Mouse (Mus musculus) MEL (cell line): ENCODE measurements around the gene Gm44973. TPM values are rescaled to one million over a fixed set of nuclear protein-coding genes. Genes with fewer than 3 reads are reported as not detected.
"Not testable (repeated sequence)": the region's sequence is repeated elsewhere in the genome, so short reads cannot be mapped to it uniquely, and the experiment has no call there.

Source experiments
- DNase-seq: peaks from one replicate; pipeline ENCODE4 v3.0.0; 2011; ENCODE audit warnings: low read depth, low spot score
- H3K27ac ChIP-seq: 2 replicates; pipeline ENCODE4 v1.5.1; 2012; ENCODE audit warnings: low read depth, mild to moderate bottlenecking, control low read depth, low read length, moderate library complexity; ENCODE audit not compliant: control insufficient read depth
- H3K27me3 ChIP-seq, 2 experiments: fragments of 150-350 bp in 1 of 2; sonication (generic) in 1 of 2; 2 replicates each; pipeline ENCODE4 v1.6.1; 2012; ENCODE audit warnings: low read length in 2 of 2, mild to moderate bottlenecking in 2 of 2, improper control_type of control experiment in 1 of 2, moderate library complexity in 1 of 2; ENCODE audit not compliant: insufficient read depth in 2 of 2, control insufficient read depth in 1 of 2
- H3K36me3 ChIP-seq, 2 experiments: 2 replicates each; pipeline ENCODE4 v1.6.1; 2012 to 2014; ENCODE audit warnings: low read length in 2 of 2, improper control_type of control experiment in 1 of 2, inconsistent platforms in 1 of 2, mild to moderate bottlenecking in 1 of 2; ENCODE audit not compliant: insufficient read depth in 2 of 2, control insufficient read depth in 1 of 2
- H3K4me1 ChIP-seq, 2 experiments: fragments of 150-350 bp in 1 of 2; sonication (generic) in 1 of 2; 2 replicates each; pipeline ENCODE4 v1.6.1; 2012; ENCODE audit warnings: low read length in 2 of 2, improper control_type of control experiment in 1 of 2, mild to moderate bottlenecking in 1 of 2; ENCODE audit not compliant: insufficient read depth in 2 of 2, control insufficient read depth in 1 of 2
- H3K4me3 ChIP-seq, 2 experiments: fragments of 150-350 bp in 1 of 2; sonication (generic) in 1 of 2; 2 replicates each; pipeline ENCODE4 v1.5.1; 2012; ENCODE audit warnings: low read depth in 2 of 2, low read length in 2 of 2, mild to moderate bottlenecking in 2 of 2, moderate library complexity in 2 of 2, control low read depth in 1 of 2, improper control_type of control experiment in 1 of 2; ENCODE audit not compliant: control insufficient read depth in 1 of 2, insufficient read depth in 1 of 2
- H3K79me2 ChIP-seq: 2 replicates; pipeline ENCODE4 v1.6.1; 2012; ENCODE audit warnings: mild to moderate bottlenecking, low read length, moderate library complexity; ENCODE audit not compliant: control insufficient read depth, poor library complexity, insufficient read depth
- H3K9ac ChIP-seq: 2 replicates; pipeline ENCODE4 v1.6.1; 2012; ENCODE audit warnings: low read depth, mild to moderate bottlenecking, control low read depth, low read length, moderate library complexity; ENCODE audit not compliant: control insufficient read depth, poor library complexity, severe bottlenecking
- H3K9me3 ChIP-seq: fragments of 150-350 bp; sonication (generic); replicated peaks from 2 replicates; pipeline ENCODE4 v1.6.1; 2012; ENCODE audit warnings: mild to moderate bottlenecking, low read length, improper control_type of control experiment, moderate library complexity; ENCODE audit not compliant: insufficient read depth
- BHLHE40 ChIP-seq: IDR thresholded peaks from 2 replicates; pipeline ENCODE4 v1.6.1; 2012; ENCODE audit warnings: low read depth, mild to moderate bottlenecking, inconsistent platforms, low read length, improper control_type of control experiment, borderline replicate concordance
- CTCF ChIP-seq, 3 experiments: IDR thresholded peaks in 2 of 3; conservative IDR thresholded peaks in 1 of 3; 2 replicates each; pipeline ENCODE4 v1.5.1; 2011 to 2012; ENCODE audit warnings: low read length in 3 of 3, low read depth in 2 of 3, mild to moderate bottlenecking in 2 of 3, improper control_type of control experiment in 1 of 3, inconsistent platforms in 1 of 3, mixed read lengths in 1 of 3, moderate library complexity in 1 of 3; ENCODE audit not compliant: control insufficient read depth in 1 of 3, insufficient read depth in 1 of 3, poor library complexity in 1 of 3, severe bottlenecking in 1 of 3
- ELF1 ChIP-seq: IDR thresholded peaks from 2 replicates; pipeline ENCODE4 v1.6.1; 2014; ENCODE audit warnings: low read depth, mild to moderate bottlenecking, inconsistent platforms, low read length, improper control_type of control experiment, moderate library complexity
- EP300 ChIP-seq, 2 experiments: IDR thresholded peaks; 2 replicates each; pipeline ENCODE4 v1.6.1; 2011; ENCODE audit warnings: improper control_type of control experiment in 2 of 2, low read length in 2 of 2, low read depth in 1 of 2, mild to moderate bottlenecking in 1 of 2
- GABPA ChIP-seq: IDR thresholded peaks from 2 replicates; pipeline ENCODE4 v1.6.1; 2012; ENCODE audit warnings: low read depth, mild to moderate bottlenecking, inconsistent platforms, low read length, improper control_type of control experiment, moderate library complexity
- GATA1 ChIP-seq: IDR thresholded peaks from 2 replicates; pipeline ENCODE4 v1.6.1; 2011; ENCODE audit warnings: low read depth, low read length, improper control_type of control experiment
- HCFC1 ChIP-seq: IDR thresholded peaks from 2 replicates; pipeline ENCODE4 v1.6.1; 2012; ENCODE audit warnings: low read depth, mild to moderate bottlenecking, inconsistent platforms, low read length, improper control_type of control experiment, moderate library complexity
- JUND ChIP-seq: IDR thresholded peaks from 2 replicates; pipeline ENCODE4 v1.6.1; 2011; ENCODE audit warnings: low read depth, mild to moderate bottlenecking, improper control_type of control experiment, low read length
- MAFK ChIP-seq: IDR thresholded peaks from 2 replicates; pipeline ENCODE4 v1.6.1; 2011; ENCODE audit warnings: low read depth, mild to moderate bottlenecking, low read length, improper control_type of control experiment, borderline replicate concordance
- MAX ChIP-seq: IDR thresholded peaks from 2 replicates; pipeline ENCODE4 v1.6.1; 2011; ENCODE audit warnings: low read length, improper control_type of control experiment
- MAZ ChIP-seq: IDR thresholded peaks from 2 replicates; pipeline ENCODE4 v1.6.1; 2012; ENCODE audit warnings: low read depth, mild to moderate bottlenecking, inconsistent platforms, low read length, improper control_type of control experiment
- MXI1 ChIP-seq: IDR thresholded peaks from 2 replicates; pipeline ENCODE4 v1.6.1; 2011; ENCODE audit warnings: mild to moderate bottlenecking, low read depth, low read length, improper control_type of control experiment
- MYC ChIP-seq: IDR thresholded peaks from 2 replicates; pipeline ENCODE4 v1.6.1; 2011; ENCODE audit warnings: low read depth, mild to moderate bottlenecking, low read length, improper control_type of control experiment, moderate library complexity
- NRF1 ChIP-seq: IDR thresholded peaks from 2 replicates; pipeline ENCODE4 v1.6.1; 2014; ENCODE audit warnings: low read depth, mild to moderate bottlenecking, inconsistent platforms, low read length, improper control_type of control experiment, moderate library complexity; ENCODE audit not compliant: poor library complexity, insufficient read depth, severe bottlenecking
- POLR2AphosphoS2 ChIP-seq: IDR thresholded peaks from 2 replicates; pipeline ENCODE4 v1.6.1; 2011; ENCODE audit warnings: low read length, improper control_type of control experiment
- SIN3A ChIP-seq: IDR thresholded peaks from 2 replicates; pipeline ENCODE4 v1.6.1; 2012; ENCODE audit warnings: low read length, improper control_type of control experiment, inconsistent platforms
- SMC3 ChIP-seq: IDR thresholded peaks from 2 replicates; pipeline ENCODE4 v1.6.1; 2011; ENCODE audit warnings: low read depth, low read length, improper control_type of control experiment
- TAL1 ChIP-seq: IDR thresholded peaks from 2 replicates; pipeline ENCODE4 v1.6.1; 2012; ENCODE audit warnings: mild to moderate bottlenecking, inconsistent platforms, low read length, moderate library complexity, mixed read lengths
- TBP ChIP-seq: IDR thresholded peaks from 2 replicates; pipeline ENCODE4 v1.8.0; 2011; ENCODE audit warnings: low read depth, low read length, improper control_type of control experiment
- TCF12 ChIP-seq: IDR thresholded peaks from 2 replicates; pipeline ENCODE4 v1.6.1; 2014; ENCODE audit warnings: low read depth, mild to moderate bottlenecking, inconsistent platforms, low read length, improper control_type of control experiment, moderate library complexity
- USF1 ChIP-seq: IDR thresholded peaks from 2 replicates; pipeline ENCODE4 v1.6.1; 2014; ENCODE audit warnings: low read depth, mild to moderate bottlenecking, inconsistent platforms, low read length, improper control_type of control experiment, moderate library complexity
- ZC3H11A ChIP-seq: IDR thresholded peaks from 2 replicates; pipeline ENCODE4 v1.6.1; 2012; ENCODE audit warnings: low read depth, mild to moderate bottlenecking, inconsistent platforms, low read length, improper control_type of control experiment
- ZKSCAN1 ChIP-seq: IDR thresholded peaks from 2 replicates; pipeline ENCODE4 v1.6.1; 2012; ENCODE audit warnings: low read depth, mild to moderate bottlenecking, inconsistent platforms, low read length, improper control_type of control experiment, moderate library complexity
- ZMIZ1 ChIP-seq: IDR thresholded peaks from 2 replicates; pipeline ENCODE4 v1.6.1; 2012; ENCODE audit warnings: low read depth, mild to moderate bottlenecking, inconsistent platforms, low read length, improper control_type of control experiment, moderate library complexity
- polyA plus RNA-seq, 2 experiments: library from polyadenylated mRNA; stranded (reverse) in 1 of 2; unstranded in 1 of 2; fragments of >175 nt in 1 of 2; fragments of >200 nt in 1 of 2; gene quantifications; 2 replicates each; pipeline versions ENCODE4 v1.2.1 to v1.2.4; 2012; ENCODE audit warnings: low replicate concordance in 2 of 2, low read depth in 1 of 2; ENCODE audit not compliant: insufficient read length in 2 of 2, insufficient read depth in 1 of 2, missing spikeins in 1 of 2
- total RNA-seq: library from RNA; depleted of rRNA; stranded (reverse); fragments of 300-350 nt; gene quantifications from 2 replicates; pipeline ENCODE4 v1.2.3, GENCODE M21; 2012

Gene Gm44973
- total and polyA plus RNA-seq, 3 experiments, result 7.9 TPM; not detected in 2

- DNase-seq, result no peak
- TF ChIP-seq JUND, result no peak
- no peak for TF ChIP-seq TCF12
- no peak for TF ChIP-seq EP300 (IDR thresholded peaks at IDR 0.05; ENCODE audit: low read depth in 1 of 2, low read length in 2 of 2)
- TF ChIP-seq CTCF (IDR thresholded peaks at IDR 0.05 in 2 of 3, conservative IDR thresholded peaks at IDR 0.05 in 1 of 3; ENCODE audit: control insufficient read depth in 1 of 3, insufficient read depth in 1 of 3, low read depth in 2 of 3, low read length in 3 of 3, poor library complexity in 1 of 3, severe bottlenecking in 1 of 3), result no peak
- TF ChIP-seq TBP, result no peak
- no peak for TF ChIP-seq MYC
- TF ChIP-seq HCFC1, result no peak
- TF ChIP-seq ZMIZ1, result no peak
- no peak for TF ChIP-seq ZKSCAN1
- no peak for TF ChIP-seq ZC3H11A
- TF ChIP-seq SIN3A, result no peak
- TF ChIP-seq BHLHE40, result no peak
- TF ChIP-seq GATA1, result no peak
- TF ChIP-seq USF1, result no peak
- Histone ChIP-seq H3K79me2 (peaks cover 23% of the 10 kb centered on the region), H3K27ac (no peak overlapping the region), H3K4me1 (peaks cover 7 to 32% of the 10 kb centered on the region in 2 experiments; a peak in 3 of 4 replicates), H3K4me3 (no peak overlapping the region), H3K27me3 (no peaks in the 10 kb centered on the region), H3K36me3 (peaks cover 0 to 35% of the 10 kb centered on the region in 2 experiments; a peak in 3 of 4 replicates), H3K9me3 (no peaks in the 10 kb centered on the region), H3K9ac (no peak overlapping the region)
Measured at GRCm38 (mm10) chr7:5017931-5018330, 2.6 kb downstream of the Gm44973 start.

GRCm38 (mm10) chr7:5019576-5019975 lies 4.3 kb downstream of the Gm44973 start:
- H3K4me3 ChIP-seq, result peak overlapping the region; percentile 18 to 93
- peak; percentile 47 for DNase-seq
- H3K9ac ChIP-seq, result peak overlapping the region; percentile 98
- H3K27me3 ChIP-seq, H3K9me3 ChIP-seq: not testable (repeated sequence)
- peaks cover 7 to 35% of the 10 kb centered on the region in 2 experiments; a peak in 3 of 4 replicates for H3K4me1 ChIP-seq
- peak overlapping the region; percentile 96 for H3K27ac ChIP-seq
- H3K36me3 ChIP-seq, result peaks cover 0 to 36% of the 10 kb centered on the region in 2 experiments; a peak in 3 of 4 replicates
- H3K79me2 ChIP-seq, result peaks cover 23% of the 10 kb centered on the region

- Histone ChIP-seq H3K9me3 (no peaks in the 10 kb centered on the region), H3K79me2 (peaks cover 23% of the 10 kb centered on the region), H3K27ac (peak within 1 kb of the TSS; percentile 96), H3K36me3 (peaks cover 0 to 36% of the 10 kb centered on the region in 2 experiments; a peak in 3 of 4 replicates), H3K9ac (peak within 1 kb of the TSS; percentile 98), H3K4me1 (peaks cover 7 to 35% of the 10 kb centered on the region in 2 experiments; a peak in 3 of 4 replicates), H3K27me3 (no peaks in the 10 kb centered on the region), H3K4me3 (peak within 1 kb of the TSS; percentile 92 to 93)
- DNase-seq, result peak; percentile 99
- TF ChIP-seq TAL1, result no peak
- peak; percentile 71; the same call in 1 of the 2 replicates for TF ChIP-seq TBP
- TF ChIP-seq BHLHE40, result 0 out of 2 replicates have a peak, but pooled peaks have one; percentile 24
- TF ChIP-seq MAFK, result no peak
- TF ChIP-seq EP300 (IDR thresholded peaks at IDR 0.05; ENCODE audit: low read depth in 1 of 2, low read length in 2 of 2), result 0 out of 4 replicates have a peak, but pooled peaks of 1 of the 2 experiments have one; percentile 38
- peak; percentile 50; the same call in 1 of the 2 replicates for TF ChIP-seq TCF12
- TF ChIP-seq ZC3H11A, result no peak
- no peak for TF ChIP-seq GABPA
- TF ChIP-seq MAX, result peak; percentile 55
- peak; percentile 88 for TF ChIP-seq HCFC1
- peak; percentile 95 for TF ChIP-seq ELF1
- no peak; the same call in 1 of the 2 replicates for TF ChIP-seq ZMIZ1
- TF ChIP-seq MXI1, result peak; percentile 64
- TF ChIP-seq NRF1, result peak; percentile 77
- no peak for TF ChIP-seq SMC3
- peak; percentile 77; the same call in 1 of the 2 replicates for TF ChIP-seq POLR2AphosphoS2
- peak; percentile 79; the same call in 1 of the 2 replicates for TF ChIP-seq MAZ
Measured at GRCm38 (mm10) chr7:5020000-5020681, 4.8 kb downstream of the Gm44973 start, which contains the start of the genes Zfp865 and Ccdc106. Gene Zfp865, plus strand, starts transcription at chr7:5020376. Gene Ccdc106, plus strand, starts transcription at chr7:5020553.
